Comparison of ENCODE assay signal across 11 mouse cellular contexts in genomic region chr2:154557184-154557832, GRCm38 (mm10). TPM values are rescaled to one million over a fixed set of nuclear protein-coding genes. Genes with fewer than 3 reads are reported as not detected.
DNase-seq lines count a peak whose midpoint lies in the region; ATAC-seq lines count a peak whose summit lies in the region.
"Had no signal": no experiment of that assay in that cellular context is flagged by ENCODE, and none has a peak within 500 bp of the region (broad histone marks: within the 10 kb centered on the region; RNA-seq: fewer than 3 reads in every experiment).

No protein-coding gene starts in this region.

- WGBS in liver, embryonic 13.5 days (ENCODE audit: insufficient replicate concordance) = 47% methylated on average over 5 of the region's 5 CpGs
- WGBS in forebrain, embryonic 16.5 days = 39% methylated on average over 5 of the region's 5 CpGs
- 51% methylated on average over 5 of the region's 5 CpGs for WGBS in midbrain, embryonic 16.5 days

- H3K36me3 ChIP-seq in liver, embryonic 13.5 days = peaks cover 27% of the 10 kb centered on the region
- H3K36me3 ChIP-seq in forebrain, embryonic 16.5 days (ENCODE audit: control insufficient read depth, insufficient read depth) = no peaks in the 10 kb centered on the region
- H3K36me3 ChIP-seq in midbrain, embryonic 16.5 days (ENCODE audit: control insufficient read depth, insufficient read depth, low read length) = no peaks in the 10 kb centered on the region

- H3K9ac ChIP-seq in liver, embryonic 13.5 days = peak overlapping the region; percentile 64; the same call in 1 of the 2 replicates
- H3K9ac ChIP-seq in forebrain, embryonic 16.5 days (replicated peaks; ENCODE audit: low read depth, low read length) = no peak overlapping the region
- 0 out of 2 replicates have a peak overlapping the region, but pooled peaks have one; percentile 20 for H3K9ac ChIP-seq in midbrain, embryonic 16.5 days (ENCODE audit: low read depth, low read length)

- no peak overlapping the region for H3K27ac ChIP-seq in liver, embryonic 13.5 days
- H3K27ac ChIP-seq in forebrain, embryonic 16.5 days (ENCODE audit: low read length) = no peak overlapping the region
- H3K27ac ChIP-seq in midbrain, embryonic 16.5 days (ENCODE audit: low read length) = no peak overlapping the region
- H3K27ac ChIP-seq: liver, embryonic 14.5 days had no signal

- no peak overlapping the region for H3K4me3 ChIP-seq in liver, embryonic 13.5 days (replicated peaks)
- H3K4me3 ChIP-seq in forebrain, embryonic 16.5 days (replicated peaks; ENCODE audit: low read length) = no peak overlapping the region
- no peak overlapping the region for H3K4me3 ChIP-seq in midbrain, embryonic 16.5 days (ENCODE audit: low read depth, low read length)
- H3K4me3 ChIP-seq: erythroblast, embryonic 14.5 days had no signal

- ATAC-seq in liver, embryonic 13.5 days (ENCODE audit: low read depth) = no peak
- no peak for ATAC-seq in forebrain, embryonic 16.5 days
- ATAC-seq in midbrain, embryonic 16.5 days = no peak

- no peaks in the 10 kb centered on the region for H3K9me3 ChIP-seq in liver, embryonic 13.5 days (replicated peaks)
- no peaks in the 10 kb centered on the region for H3K9me3 ChIP-seq in forebrain, embryonic 16.5 days (ENCODE audit: control insufficient read depth, low read length)
- no peaks in the 10 kb centered on the region for H3K9me3 ChIP-seq in midbrain, embryonic 16.5 days (replicated peaks; ENCODE audit: control insufficient read depth, low read length, poor library complexity, severe bottlenecking)

- peaks cover 2% of the 10 kb centered on the region for H3K27me3 ChIP-seq in liver, embryonic 13.5 days
- H3K27me3 ChIP-seq in forebrain, embryonic 16.5 days (replicated peaks; ENCODE audit: control insufficient read depth, insufficient read depth, low read length) = no peaks in the 10 kb centered on the region
- no peaks in the 10 kb centered on the region for H3K27me3 ChIP-seq in midbrain, embryonic 16.5 days (ENCODE audit: control insufficient read depth, insufficient read depth, low read depth, low read length)

- peak; percentile 45 for DNase-seq in cerebellum, adult 11-12 months
- DNase-seq in cerebellum, postnatal 36 days = no peak
- DNase-seq in liver, embryonic 13.5 days = no peak
- DNase-seq in liver (no peak), adipocyte (ENCODE audit: low spot score) (no peak)
- DNase-seq in spleen, postnatal 36 days (ENCODE audit: low spot score in 2 of 2) = no peak
- DNase-seq: heart, postnatal 36 days had no signal

- H3K4me2 ChIP-seq in liver, embryonic 13.5 days = no peak overlapping the region
- peak overlapping the region; percentile 66 for H3K4me2 ChIP-seq in forebrain, embryonic 16.5 days (ENCODE audit: low read length)
- H3K4me2 ChIP-seq in midbrain, embryonic 16.5 days (ENCODE audit: low read length) = peak overlapping the region; percentile 84

- H3K4me1 ChIP-seq in liver, embryonic 13.5 days (replicated peaks) = peaks cover 37% of the 10 kb centered on the region
- H3K4me1 ChIP-seq in forebrain, embryonic 16.5 days (replicated peaks; ENCODE audit: control insufficient read depth, insufficient read depth, low read length) = peaks cover 26% of the 10 kb centered on the region
- peaks cover 25% of the 10 kb centered on the region for H3K4me1 ChIP-seq in midbrain, embryonic 16.5 days (ENCODE audit: control insufficient read depth, insufficient read depth, low read length)

RNA-seq across cellular contexts. Expression of gene Necab3, which starts 1.4 kb away (rescaled TPM):
- polyA plus RNA-seq in liver, embryonic 13.5 days (2015; fragmentation: Nextera tagmentation; extraction: Ambion mirVana) = 0.81 and 0.88 TPM in 2 replicates
- 22.0 and 27.1 TPM in 2 replicates for polyA plus RNA-seq in forebrain, embryonic 16.5 days (2015; fragmentation: Nextera tagmentation; extraction: Ambion mirVana)
- polyA plus RNA-seq in midbrain, embryonic 16.5 days (2015; fragmentation: Nextera tagmentation; extraction: Ambion mirVana) = 18.5 and 19.9 TPM in 2 replicates

RNA-seq across cellular contexts. Expression of gene Actl10, which starts 5.7 kb away (rescaled TPM):
- polyA plus RNA-seq in liver, embryonic 13.5 days (2015; fragmentation: Nextera tagmentation; extraction: Ambion mirVana) = not detected in 2 replicates
- 0.37 and 0.86 TPM in 2 replicates for polyA plus RNA-seq in forebrain, embryonic 16.5 days (2015; fragmentation: Nextera tagmentation; extraction: Ambion mirVana)
- 0.19 and 0.44 TPM in 2 replicates for polyA plus RNA-seq in midbrain, embryonic 16.5 days (2015; fragmentation: Nextera tagmentation; extraction: Ambion mirVana)
- polyA plus RNA-seq: liver, embryonic 14.5 days had no signal

RNA-seq across cellular contexts. Expression of gene 1700003F12Rik, which starts 10.4 kb away (rescaled TPM):
- polyA plus RNA-seq in liver, embryonic 13.5 days (2015; fragmentation: Nextera tagmentation; extraction: Ambion mirVana) = 1.3 and 1.5 TPM in 2 replicates
- polyA plus RNA-seq in forebrain, embryonic 16.5 days (2015; fragmentation: Nextera tagmentation; extraction: Ambion mirVana) = 1.9 and 2.9 TPM in 2 replicates
- polyA plus RNA-seq in midbrain, embryonic 16.5 days (2015; fragmentation: Nextera tagmentation; extraction: Ambion mirVana) = 1.9 and 2.3 TPM in 2 replicates
- polyA plus RNA-seq: erythroblast, embryonic 14.5 days had no signal

RNA-seq across cellular contexts. Expression of gene E2f1, which starts 12.4 kb away (rescaled TPM):
- 16.6 and 17.7 TPM in 2 replicates for polyA plus RNA-seq in liver, embryonic 13.5 days (2015; fragmentation: Nextera tagmentation; extraction: Ambion mirVana)
- polyA plus RNA-seq in forebrain, embryonic 16.5 days (2015; fragmentation: Nextera tagmentation; extraction: Ambion mirVana) = 10.8 and 12.1 TPM in 2 replicates
- 3.2 and 4.2 TPM in 2 replicates for polyA plus RNA-seq in midbrain, embryonic 16.5 days (2015; fragmentation: Nextera tagmentation; extraction: Ambion mirVana)

RNA-seq across cellular contexts. Expression of gene Pxmp4, which starts 46.2 kb away (rescaled TPM):
- polyA plus RNA-seq in liver, embryonic 13.5 days (2015; fragmentation: Nextera tagmentation; extraction: Ambion mirVana) = 26.8 and 28.9 TPM in 2 replicates
- 12.0 and 14.8 TPM in 2 replicates for polyA plus RNA-seq in forebrain, embryonic 16.5 days (2015; fragmentation: Nextera tagmentation; extraction: Ambion mirVana)
- 14.1 and 15.9 TPM in 2 replicates for polyA plus RNA-seq in midbrain, embryonic 16.5 days (2015; fragmentation: Nextera tagmentation; extraction: Ambion mirVana)

Comparison
In these comparisons a context has a peak if more than half of its experiments do, and no peak if none do; other contexts are left out.
1. RNA of gene Necab3, which starts 1.4 kb away (polyA plus RNA-seq): 22.0 to 27.1 TPM in forebrain, embryonic 16.5 days and 18.5 to 19.9 TPM in midbrain, embryonic 16.5 days; 0.81 to 0.88 TPM in liver, embryonic 13.5 days; every median in the first group is over 10 times any median in the second.